Mouse (Mus musculus) T-helper 1 cell (primary cell): ENCODE data around the gene Vps37c.

ENCODE experiments used
- in situ Hi-C: fragments of 300-600 bp; cut with MboI, MseI; formaldehyde crosslinking; loops from one replicate; pipeline ENCODE4 v1.15.1; 2025; ENCODE audit warnings: high pct_unique_total_duplicates

The Vps37c gene

GRCm38 (mm10) chr19:10688537-10689352, at the start of gene Vps37c:
TSS of gene Vps37c (plus strand) at chr19:10688735.
- in situ Hi-C loops, result no loop called here

GRCm38 (mm10) chr19:10640080-10640479, 48.5 kb upstream of the Vps37c start:
- in situ Hi-C loops, result no loop called here

GRCm38 (mm10) chr19:10640589-10641378, 47.8 kb upstream of the Vps37c start:
- in situ Hi-C loops, result no loop called here

- in situ Hi-C loops, result no loop called here
These were observed 42.9 kb upstream of the Vps37c start for GRCm38 (mm10) chr19:10645616-10646015.

- in situ Hi-C loops, result no loop called here
These were observed 40.4 kb upstream of the Vps37c start for GRCm38 (mm10) chr19:10648156-10648555.

GRCm38 (mm10) chr19:10656058-10656457, 32.5 kb upstream of the Vps37c start:
- in situ Hi-C loops, result loop anchor here (25.0 kb wide), 1 partner anchor 656 kb away; the partner anchor contains the start of gene Ms4a14

GRCm38 (mm10) chr19:10657742-10658141, 30.8 kb upstream of the Vps37c start:
- in situ Hi-C loops, result loop anchor here (25.0 kb wide), 1 partner anchor 655 kb away; the partner anchor contains the start of gene Ms4a14

- in situ Hi-C loops, result loop anchor here (25.0 kb wide), 1 partner anchor 654 kb away; the partner anchor contains the start of gene Ms4a14
These were observed 30.1 kb upstream of the Vps37c start for GRCm38 (mm10) chr19:10658406-10658805.

GRCm38 (mm10) chr19:10661373-10661772, 27.2 kb upstream of the Vps37c start:
- in situ Hi-C loops, result loop anchor here (5.0 to 25.0 kb wide), 2 partner anchors 301 to 651 kb away; partner anchors contain the start of gene Ms4a14

- in situ Hi-C loops, result loop anchor here (5.0 to 25.0 kb wide), 2 partner anchors 300 to 650 kb away; partner anchors contain the start of gene Ms4a14
These were observed 26.6 kb upstream of the Vps37c start for GRCm38 (mm10) chr19:10661919-10662318.

GRCm38 (mm10) chr19:10662665-10663064, 25.9 kb upstream of the Vps37c start:
- in situ Hi-C loops, result loop anchor here (5.0 to 25.0 kb wide), 2 partner anchors 300 to 650 kb away; partner anchors contain the start of gene Ms4a14

GRCm38 (mm10) chr19:10665093-10665492, 23.4 kb upstream of the Vps37c start:
- in situ Hi-C loops, result loop anchor here (25.0 kb wide), 1 partner anchor 647 kb away; the partner anchor contains the start of gene Ms4a14

- in situ Hi-C loops, result loop anchor here (25.0 kb wide), 1 partner anchor 647 kb away; the partner anchor contains the start of gene Ms4a14
These were observed 23.0 kb upstream of the Vps37c start for GRCm38 (mm10) chr19:10665499-10665898.

GRCm38 (mm10) chr19:10671319-10671718, 17.2 kb upstream of the Vps37c start:
- in situ Hi-C loops, result loop anchor here (25.0 kb wide), 1 partner anchor 641 kb away; the partner anchor contains the start of gene Ms4a14

GRCm38 (mm10) chr19:10671854-10672417, 16.6 kb upstream of the Vps37c start:
- in situ Hi-C loops, result loop anchor here (25.0 kb wide), 1 partner anchor 640 kb away; the partner anchor contains the start of gene Ms4a14

- in situ Hi-C loops, result loop anchor here (25.0 kb wide), 1 partner anchor 639 kb away; the partner anchor contains the start of gene Ms4a14
These were observed 15.3 kb upstream of the Vps37c start for GRCm38 (mm10) chr19:10673275-10673674.

GRCm38 (mm10) chr19:10676656-10677055, 11.9 kb upstream of the Vps37c start:
- in situ Hi-C loops, result no loop called here

- in situ Hi-C loops, result no loop called here
These were observed 10.4 kb upstream of the Vps37c start, which contains the start of gene Pga5 for GRCm38 (mm10) chr19:10677915-10678771. TSS of gene Pga5 (minus strand) at chr19:10678071.

GRCm38 (mm10) chr19:10678772-10679067, 9.8 kb upstream of the Vps37c start:
- in situ Hi-C loops, result no loop called here

- in situ Hi-C loops, result no loop called here
These were observed 7.0 kb upstream of the Vps37c start for GRCm38 (mm10) chr19:10681571-10681970.
